Mouse (Mus musculus) stomach, postnatal 0 days (tissue): ENCODE data around the gene Zdhhc21.

ENCODE experiments used
- CTCF ChIP-seq: IDR thresholded peaks from 2 replicates; pipeline ENCODE4 v1.5.1; 2016; ENCODE audit warnings: antibody characterized with exemption, low read depth, mild to moderate bottlenecking, moderate library complexity
- EP300 ChIP-seq: optimal IDR thresholded peaks from 2 replicates; pipeline ENCODE3; 2016; ENCODE audit warnings: antibody characterized with exemption

DNA sequence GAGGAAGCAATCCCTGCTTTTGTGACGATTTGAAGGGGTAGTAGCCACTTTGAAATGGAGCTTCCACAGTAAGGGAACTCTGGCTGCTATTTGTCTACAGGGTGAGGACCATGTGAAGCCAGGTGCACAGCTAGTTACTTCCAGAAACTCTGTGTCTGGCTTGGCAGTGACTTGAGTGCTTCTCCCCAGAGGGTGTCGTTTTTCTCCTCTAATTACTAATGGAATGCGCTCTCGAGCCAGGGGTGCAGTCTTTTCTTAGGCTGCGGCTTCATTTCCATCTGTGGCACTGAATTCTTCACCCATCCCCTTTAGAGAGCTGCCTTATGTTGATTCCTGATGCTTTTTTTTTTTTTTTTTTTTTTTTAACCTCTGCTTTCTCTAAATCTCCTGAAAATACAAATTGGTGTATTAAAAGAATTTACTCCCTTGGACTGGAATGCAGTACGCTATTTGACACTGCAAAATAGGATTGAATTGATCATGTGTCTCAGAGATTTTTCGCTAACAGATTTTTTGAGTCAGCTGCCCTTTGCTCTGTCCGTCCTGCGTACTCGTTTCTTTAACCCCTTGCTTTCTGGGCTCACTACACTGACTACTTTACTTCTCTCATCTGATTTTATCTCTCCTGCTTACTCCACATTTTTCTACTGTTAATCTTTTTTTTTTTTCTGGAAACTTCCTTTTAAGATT is 97.2 kb downstream of the Zdhhc21 start:
- no peak for TF ChIP-seq CTCF
- TF ChIP-seq EP300 = no peak
